Mouse (Mus musculus) megakaryocyte progenitor cell, adult 5-6 weeks (primary cell): Measurements from ENCODE around the gene Tuba1c. TPM values are rescaled to one million over a fixed set of nuclear protein-coding genes. Genes with fewer than 3 reads are reported as not detected.
"Not testable (repeated sequence)": the region's sequence is repeated elsewhere in the genome, so short reads cannot be mapped to it uniquely, and the experiment has no call there.

Experiments used
- ATAC-seq: replicated peaks from 2 replicates; pipeline ENCODE4 v1.8.0; 2016; ENCODE audit warnings: mild to moderate bottlenecking, moderate TSS enrichment, inconsistent platforms; ENCODE audit not compliant: poor library complexity
- total RNA-seq, 2 experiments: library from RNA; stranded (forward) in 1 of 2; stranded (reverse) in 1 of 2; fragments of 157-497, 149-512 nt in 1 of 2; fragments of 200-1000 nt in 1 of 2; gene quantifications; 2 replicates each; pipeline versions ENCODE4 v1.2.3 to v1.2.4; 2015 to 2017

The Tuba1c gene
- total RNA-seq, 2 experiments from 2014 or later: 105 to 190 TPM

DNA sequence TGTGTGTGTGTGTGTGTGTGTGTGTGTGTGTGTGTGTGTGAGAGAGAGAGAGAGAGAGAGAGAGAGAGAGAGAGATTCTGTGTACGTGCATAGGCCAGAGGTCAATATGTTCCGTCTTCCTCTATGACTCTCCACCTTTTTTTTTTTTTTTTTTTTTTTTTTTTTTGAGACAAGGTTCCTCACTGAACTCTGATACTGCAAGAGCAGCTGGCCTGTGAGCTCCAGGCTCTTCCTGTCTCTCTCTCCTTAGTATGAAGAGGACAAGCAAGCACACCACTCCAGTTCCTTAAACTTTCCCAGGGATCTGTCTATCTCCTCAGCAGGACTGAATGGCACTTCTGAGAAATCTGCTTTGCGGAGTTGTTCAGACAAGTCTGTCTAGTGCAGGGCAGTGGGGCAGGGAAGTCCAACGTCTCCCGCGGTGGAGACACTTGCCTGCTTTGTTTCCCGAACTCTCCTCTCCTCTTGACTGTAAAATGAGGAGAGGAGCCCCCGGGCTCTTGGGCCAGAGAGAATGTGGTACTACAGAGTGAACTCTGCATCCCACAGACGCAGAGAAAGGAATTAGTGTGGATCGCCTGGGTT is 725 bp upstream of the Tuba1c start:
- no peak for ATAC-seq

DNA sequence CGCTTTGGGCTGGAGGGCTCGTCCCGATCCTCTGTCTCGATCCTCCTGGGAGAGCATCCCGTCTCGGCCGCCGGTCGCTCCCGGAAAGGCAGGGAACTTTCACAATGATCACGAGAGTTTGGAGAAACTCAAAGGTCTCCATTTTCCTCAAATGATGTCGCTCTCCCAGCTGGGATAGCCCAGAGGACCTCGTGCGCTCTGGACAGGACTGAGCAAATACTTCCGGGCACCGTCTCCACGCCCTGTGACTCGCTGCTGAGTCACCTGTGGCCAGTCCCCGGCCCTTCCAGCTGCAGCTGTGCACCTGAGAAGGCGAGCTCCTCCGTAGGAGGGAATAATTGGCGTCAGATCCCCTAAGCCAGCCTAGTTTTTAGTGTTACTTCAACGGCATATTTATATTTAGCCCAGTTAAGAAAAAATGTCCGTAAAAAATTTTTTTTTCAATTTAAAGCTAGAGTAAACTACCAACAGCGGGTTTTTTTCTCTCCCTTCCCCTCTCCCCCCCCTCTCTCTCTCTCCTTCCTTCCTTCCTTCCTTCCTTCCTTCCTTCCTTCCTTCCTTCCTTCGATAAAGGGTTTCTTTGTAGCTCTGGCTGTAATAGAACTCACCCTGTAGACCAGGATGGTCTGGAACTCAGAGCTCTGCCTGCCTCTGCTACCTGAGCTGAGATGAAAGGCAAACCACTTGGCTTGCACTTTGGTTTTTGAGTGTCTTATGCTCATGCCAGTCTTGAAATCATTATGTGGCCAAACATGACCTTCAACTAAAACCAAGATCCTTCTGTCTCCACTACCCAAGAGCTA is 1.1 kb downstream of the Tuba1c start:
- ATAC-seq: peak; percentile 26

DNA sequence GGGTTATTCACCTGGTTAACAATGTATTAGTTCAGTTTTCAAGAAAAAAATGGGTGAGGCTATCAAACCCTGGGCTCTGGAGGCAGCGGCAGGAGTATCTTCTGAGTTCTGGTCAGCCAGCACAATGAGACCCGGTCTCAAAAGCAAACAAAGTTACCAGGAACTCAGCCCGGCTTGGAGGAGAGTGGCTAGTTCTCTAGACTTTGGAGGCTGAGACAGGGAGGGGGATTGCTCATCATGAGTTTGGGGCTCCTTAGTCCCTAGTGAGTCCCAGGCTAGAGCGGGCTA is 1.6 kb downstream of the Tuba1c start:
- no peak for ATAC-seq

DNA sequence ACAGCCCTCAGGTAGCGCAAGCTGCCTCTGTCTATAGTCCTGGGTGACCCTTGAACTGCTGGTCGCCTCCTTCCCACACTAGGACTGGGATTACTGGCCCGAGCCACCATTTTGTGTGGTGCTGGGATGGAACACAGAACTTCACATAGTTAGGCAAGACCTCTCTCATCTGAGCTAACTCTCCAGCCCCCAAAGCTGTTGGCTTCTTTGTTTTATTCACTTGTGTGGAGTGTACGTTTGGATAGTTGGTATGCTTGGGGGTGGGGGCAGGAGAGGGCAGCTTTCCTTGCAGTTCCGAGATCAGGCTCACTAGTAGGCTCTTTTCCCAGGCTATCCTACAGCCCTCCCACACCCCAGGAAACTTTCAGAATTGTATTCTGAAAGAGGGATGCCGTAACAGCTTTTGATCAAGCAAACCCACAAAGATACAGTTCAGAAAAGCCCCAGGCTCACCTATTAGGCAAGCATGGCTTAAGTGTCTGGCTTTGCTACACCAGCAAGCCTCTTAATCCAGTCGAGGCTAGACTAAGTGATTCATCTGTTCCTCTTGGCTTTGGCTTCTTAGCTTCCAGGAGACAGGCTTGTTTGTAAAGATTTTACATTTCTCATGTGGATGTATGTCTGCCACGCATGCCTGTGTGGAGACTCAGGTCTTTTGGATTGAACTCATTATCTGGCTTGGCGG is 2.5 kb downstream of the Tuba1c start:
- no peak for ATAC-seq

DNA sequence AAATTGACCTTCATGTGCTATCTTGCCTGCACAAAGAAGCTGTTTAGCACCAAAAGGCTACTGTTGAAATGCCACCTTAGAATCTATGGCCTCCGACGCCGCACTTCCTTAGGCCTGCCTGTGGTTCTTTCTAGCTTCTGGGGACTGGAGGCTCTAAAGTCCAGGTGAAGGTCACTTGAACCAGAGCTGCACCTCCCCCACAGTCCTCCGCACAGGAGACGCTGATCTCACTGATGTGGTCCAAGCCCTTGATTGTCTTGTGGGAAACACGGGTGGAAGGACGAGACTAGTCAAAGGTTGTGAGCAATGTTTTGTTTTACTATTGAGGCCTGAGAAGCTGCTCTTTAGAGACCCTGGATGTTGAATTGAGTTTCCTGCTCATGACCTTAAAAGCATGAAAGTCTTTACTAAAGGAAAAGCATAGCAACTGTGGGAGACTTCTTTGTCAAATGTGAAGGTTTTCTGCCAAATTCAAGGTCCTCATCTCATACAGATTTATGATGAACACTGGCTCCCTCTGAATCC is 3.1 kb downstream of the Tuba1c start:
- no peak for ATAC-seq

DNA sequence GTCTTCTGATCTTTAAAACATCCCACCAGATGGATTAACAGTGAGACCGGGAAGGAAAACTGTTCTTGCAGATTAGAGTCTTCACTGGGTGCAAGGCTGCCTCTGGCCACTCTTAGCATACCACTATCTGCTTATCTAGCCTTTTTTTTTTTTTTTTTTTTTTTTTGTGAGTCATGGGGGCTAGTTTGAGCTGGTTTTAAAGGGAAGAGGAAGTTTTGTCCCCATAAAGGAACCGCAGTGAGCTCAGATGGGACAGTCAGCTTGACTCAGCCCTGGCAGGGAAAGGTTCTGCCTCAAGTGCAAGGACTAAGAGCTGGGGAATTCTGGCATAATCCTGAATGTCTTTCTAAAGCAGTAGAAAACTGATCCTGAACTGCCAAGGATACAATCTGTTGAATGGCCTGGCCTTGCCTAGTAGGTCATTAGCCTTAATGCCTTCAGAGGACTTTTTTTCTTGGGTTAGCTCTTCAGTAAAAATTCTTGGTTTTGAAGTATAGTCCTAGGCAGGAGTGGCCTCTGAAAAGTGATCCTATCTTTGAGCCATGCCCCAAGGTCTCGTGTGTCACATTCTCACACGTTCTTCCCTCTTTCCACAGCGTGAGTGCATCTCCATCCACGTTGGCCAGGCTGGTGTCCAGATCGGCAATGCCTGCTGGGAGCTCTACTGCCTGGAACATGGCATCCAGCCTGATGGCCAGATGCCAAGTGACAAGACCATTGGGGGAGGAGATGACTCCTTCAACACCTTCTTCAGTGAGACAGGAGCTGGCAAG is 4.0 kb downstream of the Tuba1c start:
- peak; percentile 14; the same call in 1 of the 2 replicates for ATAC-seq

DNA sequence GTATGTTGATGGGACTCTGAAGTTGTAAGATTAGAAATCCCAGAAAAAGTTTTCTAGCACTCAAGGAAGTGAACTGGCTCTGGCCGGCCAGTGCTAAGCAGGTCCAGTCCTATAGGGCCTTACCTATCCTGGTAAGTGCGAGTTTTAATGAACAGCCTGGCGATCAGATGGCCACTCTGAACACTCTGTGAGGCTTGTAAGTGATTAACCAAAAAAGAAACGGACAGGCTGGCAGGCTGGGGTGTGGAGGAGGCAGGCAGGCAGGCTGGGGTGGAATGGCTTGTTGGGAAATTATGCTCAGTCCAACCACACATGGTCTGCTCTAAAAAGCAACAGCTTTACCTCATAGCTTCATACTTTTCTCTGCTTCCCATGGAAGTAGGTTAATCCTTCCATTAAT is 5.7 kb downstream of the Tuba1c start:
- ATAC-seq: no peak

DNA sequence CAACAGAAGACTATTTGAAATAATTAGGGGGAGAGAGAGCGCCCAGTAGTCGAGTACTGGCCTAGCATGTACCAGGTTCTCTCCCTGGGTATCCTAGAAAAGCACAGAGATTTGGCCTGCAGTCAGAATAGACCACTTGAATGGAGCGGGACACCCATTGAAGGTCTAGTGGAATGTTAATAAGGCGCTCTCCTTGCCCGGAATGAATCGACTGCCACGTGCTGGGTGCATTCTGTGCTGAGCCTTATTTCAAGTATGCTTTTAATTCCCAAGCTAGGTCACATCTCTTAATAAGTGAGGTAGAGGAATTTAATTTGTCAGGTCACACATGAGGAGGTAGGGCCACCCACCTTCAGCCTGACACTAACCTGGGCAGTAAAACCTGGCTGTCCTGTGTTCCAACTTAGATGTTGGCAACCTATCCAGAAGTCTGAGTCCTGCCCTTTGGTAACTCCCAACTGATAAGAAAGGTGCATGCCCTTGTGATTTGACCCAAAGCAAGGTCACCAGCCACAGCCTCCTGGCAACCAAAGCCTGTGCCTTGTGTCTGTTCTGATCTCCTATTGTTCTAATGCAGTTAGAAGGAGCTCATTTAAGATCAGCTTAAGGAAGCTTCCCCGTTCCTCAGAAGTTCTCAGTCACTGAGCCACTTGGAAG is 6.7 kb downstream of the Tuba1c start:
- ATAC-seq: no peak

DNA sequence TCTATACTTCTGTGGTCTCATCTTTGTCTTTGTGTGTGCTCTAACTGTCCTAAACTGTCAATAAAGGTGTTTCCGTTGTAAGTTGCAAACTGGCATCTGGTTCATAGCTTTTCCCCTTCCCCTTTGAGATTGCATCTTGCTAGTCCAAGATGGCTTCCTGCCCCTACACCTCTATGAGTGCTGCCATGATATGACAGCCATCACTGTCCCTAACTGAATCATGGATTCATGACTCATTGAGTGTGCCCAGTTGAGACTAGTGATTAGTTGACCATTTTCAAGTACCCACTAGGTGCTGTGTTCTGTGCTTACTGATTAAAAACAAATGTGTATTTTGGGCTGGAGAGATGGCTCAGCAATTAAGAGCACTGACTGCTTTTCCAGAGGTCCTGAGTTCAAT is 8.3 kb downstream of the Tuba1c start:
- no peak for ATAC-seq

DNA sequence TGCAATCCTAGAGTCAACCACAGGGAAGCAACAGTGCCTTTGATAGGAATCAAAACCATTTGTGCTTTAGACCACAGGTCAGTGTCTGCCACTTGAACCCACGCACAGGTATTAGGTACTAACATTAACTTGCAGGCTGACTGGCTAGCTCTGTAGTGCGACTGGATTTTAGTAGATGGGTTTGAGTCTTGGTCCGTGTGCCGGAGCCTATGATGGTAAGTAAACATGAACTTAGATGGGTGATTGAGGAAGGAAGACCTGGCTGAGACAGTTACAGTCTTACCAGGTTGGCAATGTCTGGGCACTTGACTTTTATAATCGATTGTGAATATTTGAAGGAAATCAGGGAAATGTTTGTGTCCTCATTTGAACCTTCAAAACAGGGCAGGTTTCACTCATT is 9.1 kb downstream of the Tuba1c start:
- no peak for ATAC-seq

DNA sequence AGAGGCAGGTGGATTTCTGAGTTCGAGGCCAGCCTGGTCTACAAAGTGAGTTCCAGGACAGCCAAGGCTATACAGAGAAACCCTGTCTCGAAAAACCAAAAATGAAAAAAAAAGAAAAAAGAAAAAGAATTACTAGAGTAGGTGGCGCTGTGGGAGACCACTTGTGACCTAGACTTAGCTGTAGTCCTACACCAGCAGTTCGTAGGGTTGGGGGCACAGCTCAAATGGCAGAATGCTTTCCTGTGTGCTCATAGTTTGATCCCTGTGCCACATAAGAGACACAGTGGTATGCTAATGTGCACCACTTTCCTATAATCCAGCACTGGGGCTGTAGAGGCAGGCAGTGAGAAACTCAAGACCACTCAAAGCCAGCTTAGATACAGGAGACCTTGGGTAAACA is 9.6 kb downstream of the Tuba1c start:
- ATAC-seq: no peak

DNA sequence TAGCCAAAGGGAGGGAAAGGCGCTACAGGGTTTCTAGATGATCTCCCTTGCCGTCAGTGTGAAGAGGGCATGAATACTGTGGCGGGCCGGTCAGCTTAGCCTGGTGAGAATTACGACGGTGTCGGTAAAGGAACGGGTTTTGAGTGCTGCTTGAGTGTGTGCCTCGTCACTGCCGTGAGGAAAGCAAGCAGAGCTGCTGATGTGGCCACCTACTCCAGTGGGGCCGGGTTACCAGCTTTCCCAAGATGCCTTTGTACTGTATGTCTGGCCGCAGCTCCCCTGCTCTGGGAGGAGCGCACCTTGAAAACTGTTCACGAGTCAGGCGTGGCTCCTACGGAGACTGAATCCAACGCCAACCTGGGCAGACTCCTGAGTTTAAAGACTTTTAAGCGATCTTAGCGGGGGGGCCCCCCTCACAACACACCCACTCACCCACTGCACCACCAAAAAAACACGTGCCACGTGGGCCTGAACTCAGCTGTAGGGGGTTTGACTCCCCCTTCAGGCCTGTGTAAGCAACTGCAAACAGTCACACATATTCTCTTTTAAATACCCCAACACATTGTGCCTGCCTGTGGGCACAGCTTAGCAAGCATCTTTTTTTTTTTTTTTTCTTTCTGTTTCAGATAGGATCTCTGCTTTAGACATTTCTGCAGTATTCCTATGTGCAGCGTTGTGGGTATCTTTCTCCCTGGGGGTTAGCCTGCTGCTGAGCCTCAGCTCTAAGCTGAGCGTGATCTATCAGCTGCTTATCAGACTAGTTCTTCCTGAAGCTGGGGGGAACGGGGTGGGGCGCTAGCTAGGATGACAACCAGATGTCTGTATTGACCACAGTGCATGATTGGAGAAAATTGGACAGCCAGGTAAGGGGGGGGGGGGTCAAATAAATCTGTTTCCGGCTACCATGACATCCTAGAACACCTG is 10.6 kb downstream of the Tuba1c start:
- ATAC-seq: peak; percentile 73

DNA sequence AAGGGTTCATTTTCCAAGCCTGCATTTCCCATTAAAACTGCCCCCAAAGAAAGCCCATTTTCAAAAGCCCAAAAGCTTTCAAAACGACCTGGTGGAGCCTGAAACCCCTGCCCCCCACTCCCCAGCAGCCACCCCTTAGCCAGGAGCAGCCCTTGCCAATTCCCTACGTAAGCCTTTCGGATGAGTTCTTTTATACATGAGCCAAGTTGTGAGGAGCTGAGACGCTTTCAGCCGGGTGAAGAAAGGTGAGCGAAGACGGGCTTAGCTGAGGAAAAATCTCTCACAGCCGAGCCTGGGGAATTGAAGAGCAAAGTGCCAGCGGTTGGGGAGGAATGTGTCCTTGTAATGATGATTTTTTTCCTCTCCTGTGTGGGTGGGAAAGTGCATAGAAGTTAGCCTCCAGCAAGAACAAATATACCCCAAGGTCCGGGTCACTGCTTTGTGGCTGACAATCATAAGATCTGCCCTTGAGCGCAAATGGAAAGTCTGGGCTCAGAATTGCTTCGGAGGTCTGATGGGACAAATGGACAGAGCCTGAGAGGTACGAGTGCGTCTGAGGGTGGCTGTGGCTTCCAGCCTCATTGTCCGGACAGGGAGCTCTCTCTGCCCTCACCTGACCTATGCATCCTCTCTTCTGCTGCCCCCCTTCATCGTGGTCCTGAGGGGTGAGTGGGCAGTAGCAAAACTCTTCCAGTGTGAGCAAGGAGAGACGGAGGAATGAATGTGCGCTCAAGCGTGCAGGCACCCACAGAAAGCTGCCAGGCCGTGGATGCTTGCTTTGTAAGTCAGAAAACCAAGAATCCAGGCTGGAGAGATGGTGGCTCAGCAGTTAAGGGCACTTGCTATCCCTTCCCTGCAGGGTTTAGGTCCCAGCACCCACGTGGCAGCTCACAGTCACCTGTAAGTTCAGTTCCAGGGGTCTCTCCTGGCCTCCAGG is 11.5 kb downstream of the Tuba1c start:
- ATAC-seq: no peak

DNA sequence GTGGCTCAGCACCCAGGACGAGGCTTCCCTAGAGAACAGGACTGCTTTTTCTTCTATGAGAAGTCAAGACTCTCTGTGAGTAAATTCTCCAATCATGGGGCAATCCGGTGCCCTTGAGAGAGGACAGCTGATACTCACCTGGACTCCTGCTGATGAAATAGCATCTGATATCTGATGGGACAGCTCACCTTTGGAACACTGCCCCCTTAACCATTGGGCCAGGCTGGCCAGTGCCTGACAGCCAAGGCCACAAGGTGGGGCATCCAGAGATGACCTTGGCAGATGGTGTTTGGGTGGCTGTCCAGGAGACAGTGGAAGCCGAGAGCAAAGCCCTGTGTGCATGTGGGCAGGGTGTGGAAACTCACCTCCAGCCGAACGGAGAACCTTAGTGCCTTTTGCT is 12.6 kb downstream of the Tuba1c start:
- ATAC-seq: no peak

DNA sequence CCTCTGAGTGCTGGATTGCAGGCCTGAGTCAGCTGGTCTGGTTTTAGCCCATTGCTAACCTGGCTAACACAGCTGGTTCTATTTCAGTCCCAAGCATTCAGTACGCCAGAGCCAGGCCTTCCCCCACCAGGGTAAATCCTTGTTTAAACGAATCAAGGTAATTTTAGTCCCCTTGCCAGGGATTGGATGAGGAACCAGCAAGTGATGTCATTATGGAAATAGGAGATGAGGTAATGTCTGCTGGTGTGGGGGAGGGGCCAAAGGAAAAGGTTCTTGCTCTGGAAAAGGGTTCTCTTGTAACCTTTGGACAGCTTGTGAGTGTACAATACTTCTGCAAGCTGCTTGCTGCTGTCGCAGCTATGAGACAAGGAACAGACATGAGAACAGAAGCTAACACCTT is 15.2 kb downstream of the Tuba1c start:
- no peak for ATAC-seq

DNA sequence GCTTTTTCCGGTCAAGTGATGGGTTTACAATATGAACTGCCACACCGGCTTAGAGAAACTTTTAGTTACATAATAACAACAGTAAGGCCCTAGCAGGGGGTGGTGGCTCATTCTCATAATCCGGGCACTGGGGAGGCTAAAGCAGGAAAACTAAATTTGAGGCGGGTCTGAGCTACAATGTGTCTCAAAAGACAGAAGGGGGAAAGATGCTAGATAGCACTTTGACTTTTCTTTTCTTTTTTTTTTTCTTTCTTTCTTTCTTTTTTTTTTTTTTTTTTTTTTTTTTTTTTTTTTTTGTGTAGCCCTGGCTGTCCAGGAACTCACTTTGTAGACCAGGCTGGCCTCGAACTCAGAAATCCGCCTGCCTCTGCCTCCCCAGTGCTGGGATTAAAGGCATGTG is 16.0 kb downstream of the Tuba1c start:
- not testable (repeated sequence) for ATAC-seq

DNA sequence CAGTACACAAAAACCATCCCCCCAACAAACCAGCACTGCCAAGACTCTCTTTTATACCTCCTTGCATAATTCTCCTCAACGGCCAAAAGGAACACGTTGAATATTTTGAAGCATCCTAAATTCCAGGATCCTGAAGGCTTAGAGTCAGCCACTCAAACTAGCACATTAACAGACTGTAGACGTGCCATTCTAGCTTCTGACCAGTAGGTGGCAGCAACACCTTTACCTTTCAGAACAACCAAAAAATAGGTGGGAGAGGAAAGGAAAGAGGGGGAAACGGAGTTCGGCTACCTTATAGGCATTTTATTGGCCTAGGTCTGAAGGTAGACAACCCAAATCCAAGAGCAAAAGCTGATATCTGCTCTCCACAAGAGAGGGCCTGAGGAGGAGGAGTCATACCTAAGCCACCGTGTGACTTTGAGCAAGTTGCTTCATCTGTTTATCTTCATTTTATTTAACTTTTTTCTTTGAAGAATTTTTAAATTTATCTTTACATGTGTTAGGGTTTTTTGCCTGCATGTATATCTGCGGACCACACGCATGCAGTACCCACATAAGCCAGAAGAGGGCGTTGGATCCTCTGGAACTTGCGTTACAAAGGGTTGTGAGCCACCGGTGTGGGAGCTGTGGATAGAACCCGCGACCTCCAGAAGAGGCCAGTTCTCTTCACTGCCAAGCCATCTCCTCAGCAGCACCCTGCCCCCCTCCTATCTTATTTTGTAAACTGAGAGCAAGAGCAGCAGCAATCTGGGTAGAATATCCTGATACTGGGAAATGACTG is 20.0 kb downstream of the Tuba1c start:
- peak; percentile 82 for ATAC-seq

DNA sequence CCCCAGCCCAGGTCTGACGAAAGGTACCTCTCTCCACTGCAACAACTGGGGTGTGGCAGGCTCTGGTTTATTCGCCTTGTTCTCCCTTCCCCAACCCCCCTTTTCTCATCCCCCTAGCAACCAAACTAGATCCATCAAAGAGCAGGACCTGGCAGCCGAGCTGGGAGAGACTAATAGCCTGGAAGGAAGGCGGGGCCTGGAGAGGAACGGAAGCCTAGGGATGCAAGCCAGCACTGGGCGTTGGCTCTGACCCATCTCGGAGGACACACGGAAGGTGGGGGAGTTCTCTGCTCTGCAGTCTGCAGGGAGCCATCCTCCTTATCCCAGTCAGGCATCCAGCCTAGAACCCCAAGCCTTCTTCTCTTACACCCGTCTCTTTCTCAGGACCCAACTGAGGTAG is 23.7 kb downstream of the Tuba1c start:
- ATAC-seq: no peak
